Mouse (Mus musculus) c-Kit-positive CD71-positive TER-119-positive erythroid progenitor cells, embryonic 14.5 days (primary cell): Measurements from ENCODE around the gene Gm12185.
"Not testable (repeated sequence)": the region's sequence is repeated elsewhere in the genome, so short reads cannot be mapped to it uniquely, and the experiment has no call there.

ENCODE experiments used
- DNase-seq: peaks from one replicate; pipeline ENCODE4 v3.0.0-alpha.2; 2013; ENCODE audit warnings: low spot score

Gm12185 gene

GRCm38 (mm10) chr11:48918380-48918779 is 73.6 kb downstream of the Gm12185 start:
- no peak for DNase-seq

DNA sequence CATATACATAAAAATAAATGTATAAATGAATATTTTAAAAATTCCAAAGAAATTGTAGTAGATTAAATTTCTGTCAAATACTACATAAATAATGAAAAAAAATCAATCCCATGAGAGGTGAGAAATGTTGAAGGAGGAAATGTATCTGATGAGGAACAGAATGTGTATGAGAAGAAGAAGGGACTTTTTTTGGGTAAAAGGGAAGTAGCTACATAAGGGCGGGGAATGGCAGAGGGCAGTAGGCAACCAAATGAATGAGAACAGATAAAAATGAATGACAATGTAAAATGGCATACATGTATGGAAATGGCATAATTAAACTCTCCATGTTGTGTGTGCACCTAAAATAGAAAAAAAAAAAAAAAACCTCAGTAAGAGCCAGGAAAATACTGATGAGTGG is 78.4 kb downstream of the Gm12185 start:
- DNase-seq, result no peak

- no peak for DNase-seq
These were observed 83.6 kb downstream of the Gm12185 start for GRCm38 (mm10) chr11:48908459-48908858.

DNA sequence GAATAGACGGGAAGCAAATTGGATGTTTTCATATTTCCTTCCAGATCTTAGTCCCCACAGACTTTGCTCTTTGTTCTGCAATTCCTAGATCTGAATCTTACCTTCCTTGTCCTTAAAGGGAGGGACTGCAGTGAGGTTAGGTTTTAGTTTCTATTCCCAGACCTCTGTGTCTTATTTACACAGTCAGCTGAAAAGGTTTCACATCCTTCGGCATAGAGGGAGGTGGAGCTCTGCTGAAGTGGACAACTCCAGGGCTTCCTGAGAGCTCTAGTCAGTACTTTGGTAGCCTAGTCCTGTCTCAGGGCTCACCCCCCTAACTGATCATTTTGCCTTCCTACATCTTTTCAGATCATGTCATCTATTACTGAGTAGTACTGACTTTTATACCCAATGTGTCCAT is 90.0 kb downstream of the Gm12185 start, which contains the start of gene Gm5431:
Gene Gm5431 (minus strand): TSS at position 194 of the 400 bp plus-strand sequence.
- DNase-seq, result no peak

- DNase-seq, result not testable (repeated sequence)
These were observed 90.5 kb downstream of the Gm12185 start for GRCm38 (mm10) chr11:48901567-48901930.

DNA sequence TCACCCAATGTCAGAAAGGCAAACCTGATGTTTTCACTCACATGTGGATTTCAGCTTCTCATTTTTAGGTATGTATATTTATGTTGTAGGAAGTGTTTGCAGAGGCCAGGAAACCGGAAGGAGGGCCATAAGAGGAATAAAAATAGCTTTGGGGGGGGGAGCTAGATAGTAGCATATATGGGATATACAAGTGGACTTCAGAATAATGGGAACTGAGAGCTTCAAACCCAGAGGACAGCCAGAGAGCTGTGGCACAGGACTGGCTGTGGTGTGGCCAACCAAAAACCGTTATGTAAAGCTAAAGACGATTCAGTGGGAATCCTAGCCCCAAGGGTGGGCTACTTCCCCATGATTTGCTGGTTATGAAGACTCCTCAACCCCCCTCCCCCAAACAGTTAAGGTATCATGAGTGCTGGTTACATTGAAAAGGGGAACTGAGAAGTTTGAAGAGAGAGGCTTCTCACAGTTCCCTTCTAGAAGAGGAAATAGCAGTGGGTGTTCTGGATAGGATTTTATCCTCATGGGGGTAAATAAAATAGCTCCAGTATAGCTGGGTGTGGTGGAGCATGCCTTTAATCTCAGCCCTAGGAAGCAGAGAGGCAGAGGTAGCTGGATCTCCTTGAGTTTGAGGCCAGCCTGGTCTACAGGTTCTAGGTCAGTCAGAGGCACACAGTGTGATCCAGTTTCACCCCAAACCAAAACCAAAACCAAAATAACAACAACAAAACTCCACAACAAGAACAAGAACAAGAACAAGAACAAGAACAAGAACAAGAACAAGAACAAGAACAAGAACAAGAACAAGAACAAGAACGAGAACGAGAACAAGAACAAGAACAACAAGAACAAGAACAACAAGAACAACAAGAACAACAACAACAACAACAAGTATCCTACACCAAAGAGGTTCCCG is 91.1 kb downstream of the Gm12185 start:
- not testable (repeated sequence) for DNase-seq

DNA sequence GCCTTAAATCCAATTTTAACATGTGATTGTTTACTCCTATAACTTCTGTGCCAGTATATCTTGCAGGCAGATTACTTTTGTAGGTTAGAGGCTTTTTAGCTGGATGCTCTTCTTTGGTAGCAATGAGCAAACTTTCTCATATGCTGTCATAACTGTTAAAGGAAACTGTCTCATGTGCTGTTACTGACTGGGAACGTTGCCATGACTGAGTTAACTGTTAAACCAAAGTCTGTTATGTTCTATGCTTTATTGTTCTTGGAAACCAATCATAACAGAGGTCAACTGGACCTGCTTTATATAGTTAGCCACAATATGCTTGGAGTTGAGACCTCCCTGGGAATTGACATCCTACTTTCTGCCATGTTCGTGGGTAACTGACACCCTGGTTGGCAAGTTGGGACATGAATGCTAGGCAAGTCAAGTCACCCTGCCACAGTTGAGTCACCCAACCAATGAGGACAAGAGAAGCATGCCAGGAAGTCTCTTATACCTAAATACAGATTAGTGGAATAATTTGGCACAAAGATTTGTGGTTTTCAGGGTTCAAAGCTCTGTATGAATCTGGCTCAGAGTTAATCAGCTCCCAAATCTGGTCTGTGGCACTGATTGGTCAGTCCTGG is 93.1 kb downstream of the Gm12185 start:
- no peak for DNase-seq

GRCm38 (mm10) chr11:48876680-48877079 is 115.3 kb downstream of the Gm12185 start:
- no peak for DNase-seq

- DNase-seq, result not testable (repeated sequence)
These were observed 116.6 kb downstream of the Gm12185 start for GRCm38 (mm10) chr11:48875343-48875837.

- DNase-seq, result peak; percentile 73
These were observed 117.6 kb downstream of the Gm12185 start for GRCm38 (mm10) chr11:48874465-48874864.

GRCm38 (mm10) chr11:48873591-48874290 is 118.3 kb downstream of the Gm12185 start:
- DNase-seq, result peak; percentile 83

GRCm38 (mm10) chr11:48872695-48873300 is 119.2 kb downstream of the Gm12185 start:
- DNase-seq, result peak; percentile 32

- peak; percentile 53 for DNase-seq
These were observed 120.0 kb downstream of the Gm12185 start for GRCm38 (mm10) chr11:48871817-48872541.

GRCm38 (mm10) chr11:48871201-48871772 is 120.7 kb downstream of the Gm12185 start, which contains the start of gene Irgm1:
Irgm1 (minus strand) TSS chr11:48871683.
- DNase-seq, result peak; percentile 76

GRCm38 (mm10) chr11:48870781-48871180 is 121.2 kb downstream of the Gm12185 start:
- DNase-seq, result no peak

- DNase-seq, result peak; percentile 28
These were observed 122.5 kb downstream of the Gm12185 start for GRCm38 (mm10) chr11:48869380-48870110.

- DNase-seq, result no peak
These were observed 125.5 kb downstream of the Gm12185 start for GRCm38 (mm10) chr11:48866481-48866880.

DNA sequence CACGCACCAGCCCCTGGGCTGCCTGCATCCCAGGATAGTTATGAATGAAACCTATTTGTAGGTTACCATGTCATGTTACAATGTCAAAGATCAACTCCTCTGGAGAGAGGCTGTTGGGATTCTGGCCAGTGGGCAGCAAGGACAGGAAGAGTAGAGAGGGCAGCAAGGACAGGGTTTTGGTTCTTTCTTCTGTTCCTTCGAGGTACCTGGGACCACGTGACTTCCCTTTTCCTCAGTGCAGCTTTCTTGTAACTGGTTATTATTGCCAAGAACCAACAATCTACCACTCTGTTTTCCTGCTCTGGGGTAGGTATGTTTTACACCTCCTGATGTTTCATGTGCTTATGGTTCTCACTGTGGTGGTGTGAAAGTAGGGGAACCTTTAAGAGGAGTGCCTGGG is 128.2 kb downstream of the Gm12185 start:
- no peak for DNase-seq

- no peak for DNase-seq
These were observed 129.2 kb downstream of the Gm12185 start for GRCm38 (mm10) chr11:48862784-48863319.

DNA sequence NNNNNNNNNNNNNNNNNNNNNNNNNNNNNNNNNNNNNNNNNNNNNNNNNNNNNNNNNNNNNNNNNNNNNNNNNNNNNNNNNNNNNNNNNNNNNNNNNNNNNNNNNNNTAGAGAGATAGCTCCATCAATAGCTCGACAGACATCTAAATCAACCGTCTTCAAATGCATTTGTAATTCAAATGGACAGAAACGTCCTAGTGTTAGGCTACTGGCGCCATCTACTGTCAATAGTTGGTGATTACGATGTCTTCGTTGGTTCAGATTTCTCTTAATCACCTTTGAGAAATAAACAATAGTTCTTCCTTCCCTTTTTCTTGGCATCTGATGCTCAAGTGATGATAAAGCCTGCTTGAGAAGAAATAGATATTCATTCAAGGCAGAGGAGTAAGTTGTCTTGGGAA is 133.0 kb downstream of the Gm12185 start:
- peak; percentile 81 for DNase-seq
